Mouse (Mus musculus) stomach, embryonic 14.5 days (tissue): ENCODE measurements around the gene Prkag2. TPM values are rescaled to one million over a fixed set of nuclear protein-coding genes. Genes with fewer than 3 reads are reported as not detected.

Source experiments
- ATAC-seq: fragments of 200-750 bp; cut with Nextera tagmentation; 2 replicates; pipeline ENCODE4 v1.8.0; 2017; ENCODE audit warnings: low read depth, moderate TSS enrichment; ENCODE audit not compliant: insufficient number of reproducible peaks, insufficient read depth, low FRiP score
- H3K27ac ChIP-seq: fragments of 300-500 bp; sonication (generic); 2 replicates; pipeline ENCODE4 v1.5.1; 2014; ENCODE audit warnings: mild to moderate bottlenecking, low read length, moderate library complexity, mixed read lengths
- H3K27me3 ChIP-seq: fragments of 300-500 bp; sonication (generic); 2 replicates; pipeline ENCODE4 v1.6.1; 2014; ENCODE audit warnings: low read length, control low read depth, mixed read lengths; ENCODE audit not compliant: control insufficient read depth, insufficient read depth
- H3K36me3 ChIP-seq: fragments of 300-500 bp; sonication (generic); 2 replicates; pipeline ENCODE4 v1.6.1; 2014; ENCODE audit warnings: mild to moderate bottlenecking, control low read depth, low read length, moderate library complexity, mixed read lengths; ENCODE audit not compliant: control insufficient read depth, insufficient read depth
- H3K4me1 ChIP-seq: fragments of 300-500 bp; sonication (generic); 2 replicates; pipeline ENCODE4 v1.6.1; 2014; ENCODE audit warnings: low read length, control low read depth, mixed read lengths; ENCODE audit not compliant: control insufficient read depth, insufficient read depth
- H3K4me2 ChIP-seq: fragments of 300-500 bp; sonication (generic); replicated peaks from 2 replicates; pipeline ENCODE4 v1.6.1; 2014; ENCODE audit warnings: low read depth, low read length, control low read depth
- H3K4me3 ChIP-seq: fragments of 300-500 bp; sonication (generic); 2 replicates; pipeline ENCODE4 v1.5.1; 2014; ENCODE audit warnings: low read depth, low read length, control low read depth
- H3K9ac ChIP-seq: fragments of 300-500 bp; sonication (generic); replicated peaks from 2 replicates; pipeline ENCODE4 v1.6.1; 2014; ENCODE audit warnings: low read depth, mild to moderate bottlenecking, control low read depth, low read length, moderate library complexity, mixed read lengths
- H3K9me3 ChIP-seq: fragments of 300-500 bp; sonication (generic); 2 replicates; pipeline ENCODE4 v1.6.1; 2016; ENCODE audit warnings: low read depth, low read length, control low read depth; ENCODE audit not compliant: control insufficient read depth
- WGBS: fragments of 180-500 bp; shearing (Covaris S2); extraction: QIAGEN DNeasy Blood & Tissue Kit; methylation state at CpG from one replicate; pipeline ENCODE4 v1.1.7; 2014; 5-methylcytosine and 5-hydroxymethylcytosine counted together
- polyA plus RNA-seq: library from polyadenylated mRNA; unstranded; fragments of >200 nt; fragmentation: Nextera tagmentation; extraction: Ambion mirVana; gene quantifications from 2 replicates; pipeline ENCODE4 v1.2.1, GENCODE M21; 2014

Gene Prkag2
- polyA plus RNA-seq, 1 experiment from 2014 or later = 54.7 TPM

- H3K9ac ChIP-seq = no peak overlapping the region
- H3K4me2 ChIP-seq = no peak overlapping the region
- ATAC-seq = no peak
- 48% methylated on average over 1 of the region's 1 CpGs for WGBS
- H3K4me3 ChIP-seq = no peak overlapping the region
- H3K9me3 ChIP-seq = no peaks in the 10 kb centered on the region
- H3K4me1 ChIP-seq = peaks cover 14% of the 10 kb centered on the region; the same call in 1 of the 2 replicates
- no peak overlapping the region for H3K27ac ChIP-seq
- no peaks in the 10 kb centered on the region for H3K27me3 ChIP-seq
- no peaks in the 10 kb centered on the region for H3K36me3 ChIP-seq
Measured at GRCm38 (mm10) chr5:24984157-24984556, 116.3 kb downstream of the Prkag2 start.

GRCm38 (mm10) chr5:24983539-24983938, 116.9 kb downstream of the Prkag2 start:
- Histone ChIP-seq H3K4me2 (no peak overlapping the region), H3K9me3 (no peaks in the 10 kb centered on the region), H3K4me3 (no peak overlapping the region), H3K36me3 (no peaks in the 10 kb centered on the region), H3K9ac (no peak overlapping the region), H3K27me3 (no peaks in the 10 kb centered on the region), H3K4me1 (peaks cover 15% of the 10 kb centered on the region; the same call in 1 of the 2 replicates), H3K27ac (no peak overlapping the region)
- ATAC-seq = 0 out of 2 replicates have a peak, but pooled peaks have one; percentile 20
- WGBS = 13% methylated on average over 3 of the region's 3 CpGs

- Histone ChIP-seq H3K27ac (no peak overlapping the region), H3K9ac (no peak overlapping the region), H3K4me1 (peaks cover 15% of the 10 kb centered on the region; the same call in 1 of the 2 replicates), H3K4me3 (no peak overlapping the region), H3K9me3 (no peaks in the 10 kb centered on the region), H3K27me3 (no peaks in the 10 kb centered on the region), H3K36me3 (no peaks in the 10 kb centered on the region), H3K4me2 (no peak overlapping the region)
- ATAC-seq = no peak
- WGBS = 57% methylated on average over 3 of the region's 3 CpGs
Measured at GRCm38 (mm10) chr5:24982258-24982657, 118.2 kb downstream of the Prkag2 start.

- 72% methylated on average over 6 of the region's 6 CpGs for WGBS
- Histone ChIP-seq H3K27me3 (no peaks in the 10 kb centered on the region), H3K4me1 (peaks cover 15% of the 10 kb centered on the region; the same call in 1 of the 2 replicates), H3K9me3 (no peaks in the 10 kb centered on the region), H3K9ac (no peak overlapping the region), H3K4me3 (no peak overlapping the region), H3K36me3 (no peaks in the 10 kb centered on the region), H3K4me2 (no peak overlapping the region), H3K27ac (no peak overlapping the region)
- ATAC-seq = no peak
Measured at GRCm38 (mm10) chr5:24981765-24982164, 118.7 kb downstream of the Prkag2 start.

- Histone ChIP-seq H3K4me2 (no peak overlapping the region), H3K27ac (no peak overlapping the region), H3K9ac (no peak overlapping the region), H3K9me3 (no peaks in the 10 kb centered on the region), H3K27me3 (no peaks in the 10 kb centered on the region), H3K4me1 (peaks cover 9% of the 10 kb centered on the region; the same call in 1 of the 2 replicates), H3K4me3 (no peak overlapping the region), H3K36me3 (no peaks in the 10 kb centered on the region)
- 53% methylated on average over 10 of the region's 10 CpGs for WGBS
- ATAC-seq = no peak
Measured at GRCm38 (mm10) chr5:24979968-24980345, 120.5 kb downstream of the Prkag2 start.

DNA sequence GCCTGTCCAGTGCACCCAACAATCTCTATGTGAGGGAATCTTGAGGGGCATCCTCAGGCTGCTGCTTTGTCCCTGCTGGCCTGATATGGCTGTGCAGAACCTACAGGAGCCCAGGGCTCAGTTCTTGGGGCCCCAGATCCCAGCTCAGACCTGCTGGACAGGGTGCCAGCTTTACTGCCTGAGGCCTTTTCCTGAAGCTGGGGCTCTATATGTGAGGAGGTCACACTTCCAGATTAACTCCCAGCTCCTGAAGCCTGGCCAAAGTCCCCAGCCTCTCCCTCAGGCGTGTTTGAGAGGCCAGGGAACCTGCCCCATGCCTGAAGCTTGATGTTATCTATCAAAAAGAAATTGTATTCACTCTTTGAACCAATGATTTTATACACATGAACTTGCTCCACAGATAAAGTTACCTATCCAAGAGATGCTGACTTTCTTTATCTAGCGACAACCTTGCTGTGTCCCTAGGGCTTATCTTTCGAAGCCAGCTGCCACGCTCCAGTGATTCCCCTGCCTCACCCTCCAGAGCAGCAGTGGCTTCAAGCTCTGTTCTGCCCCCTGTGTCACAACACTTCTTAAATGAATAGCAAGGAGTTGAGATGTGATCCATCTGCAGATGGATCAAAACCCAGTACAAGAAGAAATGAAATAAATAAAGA, 121.0 kb downstream of the Prkag2 start:
- no peaks in the 10 kb centered on the region for H3K36me3 ChIP-seq
- H3K4me2 ChIP-seq = no peak overlapping the region
- H3K9me3 ChIP-seq = no peaks in the 10 kb centered on the region
- peaks cover 9% of the 10 kb centered on the region; the same call in 1 of the 2 replicates for H3K4me1 ChIP-seq
- WGBS = 54% methylated on average over 4 of the region's 4 CpGs
- H3K27ac ChIP-seq = peak overlapping the region; percentile 21; the same call in 1 of the 2 replicates
- H3K4me3 ChIP-seq = no peak overlapping the region
- H3K9ac ChIP-seq = no peak overlapping the region
- ATAC-seq = peak; percentile 42; the same call in 1 of the 2 replicates
- no peaks in the 10 kb centered on the region for H3K27me3 ChIP-seq

- no peak overlapping the region for H3K4me2 ChIP-seq
- no peak overlapping the region for H3K27ac ChIP-seq
- H3K9me3 ChIP-seq = no peaks in the 10 kb centered on the region
- 64% methylated on average over 3 of the region's 3 CpGs for WGBS
- no peak for ATAC-seq
- H3K27me3 ChIP-seq = no peaks in the 10 kb centered on the region
- H3K4me3 ChIP-seq = no peak overlapping the region
- peaks cover 9% of the 10 kb centered on the region; the same call in 1 of the 2 replicates for H3K4me1 ChIP-seq
- H3K36me3 ChIP-seq = no peaks in the 10 kb centered on the region
- no peak overlapping the region for H3K9ac ChIP-seq
Measured at GRCm38 (mm10) chr5:24976907-24977306, 123.5 kb downstream of the Prkag2 start.

DNA sequence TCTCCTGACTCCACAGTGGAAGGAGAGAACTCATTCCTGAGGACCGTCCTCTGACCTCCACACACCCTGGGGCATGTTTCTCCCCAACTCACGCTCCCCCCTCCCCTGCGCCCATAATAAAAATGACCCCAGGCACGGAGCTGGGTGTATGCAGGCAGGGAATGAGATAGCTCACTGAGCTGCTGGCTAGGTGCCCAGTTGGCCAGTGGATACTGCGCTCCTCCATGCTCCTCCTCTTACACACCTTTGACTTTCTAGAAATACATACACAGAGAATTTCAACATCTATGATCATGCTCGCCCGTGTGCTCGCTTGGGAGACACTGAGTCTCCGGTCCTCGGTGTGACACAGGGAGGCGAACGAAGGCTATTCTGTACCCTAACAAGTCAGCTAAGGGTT, 124.2 kb downstream of the Prkag2 start:
- no peaks in the 10 kb centered on the region for H3K36me3 ChIP-seq
- H3K4me1 ChIP-seq = peaks cover 9% of the 10 kb centered on the region; the same call in 1 of the 2 replicates
- H3K27me3 ChIP-seq = no peaks in the 10 kb centered on the region
- no peak overlapping the region for H3K27ac ChIP-seq
- no peaks in the 10 kb centered on the region for H3K9me3 ChIP-seq
- no peak overlapping the region for H3K4me2 ChIP-seq
- H3K4me3 ChIP-seq = no peak overlapping the region
- 69% methylated on average over 12 of the region's 12 CpGs for WGBS
- no peak overlapping the region for H3K9ac ChIP-seq
- ATAC-seq = no peak

- peaks cover 9% of the 10 kb centered on the region; the same call in 1 of the 2 replicates for H3K4me1 ChIP-seq
- H3K27ac ChIP-seq = no peak overlapping the region
- H3K4me3 ChIP-seq = no peak overlapping the region
- no peak for ATAC-seq
- H3K9ac ChIP-seq = no peak overlapping the region
- no peaks in the 10 kb centered on the region for H3K27me3 ChIP-seq
- H3K36me3 ChIP-seq = no peaks in the 10 kb centered on the region
- 66% methylated on average over 7 of the region's 7 CpGs for WGBS
- H3K4me2 ChIP-seq = no peak overlapping the region
- H3K9me3 ChIP-seq = no peaks in the 10 kb centered on the region
Measured at GRCm38 (mm10) chr5:24975100-24975499, 125.3 kb downstream of the Prkag2 start.
